Mouse (Mus musculus) left cerebral cortex, postnatal 14 days (tissue): ENCODE results near the gene Mcfd2. TPM values are rescaled to one million over a fixed set of nuclear protein-coding genes. Genes with fewer than 3 reads are reported as not detected.

Experiments used
- DNase-seq, 2 experiments: peaks; one replicate each; pipeline ENCODE4 v3.0.0; 2021 to 2022; ENCODE audit warnings: low spot score in 2 of 2, mixed read lengths in 1 of 2
- intact Hi-C: fragments of 180-260 bp; cut with DNase I; formaldehyde crosslinking; loops from one replicate; pipeline ENCODE4 v1.15.1; 2025
- total RNA-seq, 2 experiments: library from RNA; stranded (reverse); gene quantifications; 2 replicates each; pipeline ENCODE4 v1.2.3; 2021

The Mcfd2 gene
- total RNA-seq, 2 experiments from 2014 or later: 39.1 to 40.3 TPM

DNA sequence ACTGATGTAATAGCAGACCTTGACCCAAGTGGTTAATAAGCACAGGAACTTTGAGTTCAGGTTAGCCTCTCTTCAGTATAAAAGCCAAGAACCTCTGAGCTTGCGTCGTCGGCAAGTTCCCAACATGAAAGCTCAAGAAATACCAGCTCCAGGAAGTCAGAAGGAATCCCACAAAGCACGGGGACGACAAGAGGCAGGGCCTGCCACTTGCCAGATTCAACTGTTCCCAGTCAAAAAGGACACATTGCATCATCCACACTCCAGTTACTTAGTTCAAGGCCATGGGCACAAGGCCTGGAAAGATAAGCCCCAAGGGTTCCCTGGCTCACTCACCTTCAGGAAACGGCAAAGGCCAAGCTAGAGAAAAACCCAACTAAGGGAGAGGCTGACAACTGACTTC is 2.3 kb downstream of the Mcfd2 start:
- intact Hi-C loops: no loop called here

DNA sequence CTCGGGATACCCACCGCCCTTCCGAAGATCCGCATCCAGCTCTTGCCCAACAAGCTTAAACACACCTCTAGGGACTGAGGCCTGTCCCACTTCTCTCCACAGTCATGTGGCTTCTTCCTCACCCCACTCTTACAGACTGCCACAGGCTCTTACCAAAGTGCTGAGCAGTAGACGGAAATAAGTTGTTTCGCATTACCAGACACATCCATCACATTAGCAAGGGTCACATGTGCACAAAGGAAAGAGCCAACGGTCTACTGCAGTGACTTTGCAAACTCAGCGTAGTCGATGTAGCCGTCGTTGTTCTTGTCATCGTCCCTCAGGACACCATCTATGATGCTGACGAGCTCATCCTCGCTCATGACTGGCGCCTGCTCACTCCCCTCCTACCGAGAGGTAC is 10.1 kb downstream of the Mcfd2 start:
- DNase-seq: no peak
- intact Hi-C loops: no loop called here

More for the DNA sequence above, 2.3 kb downstream of the Mcfd2 start:
- DNase-seq: no peak

DNA sequence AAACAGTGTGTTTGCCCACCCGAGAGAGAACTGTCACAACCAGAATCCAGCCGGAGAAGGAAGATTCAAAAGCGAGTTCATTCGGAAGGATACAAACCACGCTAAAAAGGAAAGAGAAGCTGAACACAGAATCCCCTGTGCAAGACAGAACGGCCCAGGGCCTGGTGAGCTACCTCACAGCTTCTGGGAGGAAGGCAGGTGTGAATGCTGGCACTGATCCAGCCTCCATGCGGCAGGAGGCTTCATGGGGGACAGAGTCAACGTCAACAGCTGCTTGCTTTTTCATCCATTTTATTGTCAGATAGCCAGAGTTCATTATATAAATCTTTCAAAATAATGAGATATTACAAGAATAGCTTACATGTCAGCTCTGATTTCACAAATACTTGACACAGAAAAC is 11.4 kb downstream of the Mcfd2 start:
- no peak for DNase-seq
- intact Hi-C loops: no loop called here

DNA sequence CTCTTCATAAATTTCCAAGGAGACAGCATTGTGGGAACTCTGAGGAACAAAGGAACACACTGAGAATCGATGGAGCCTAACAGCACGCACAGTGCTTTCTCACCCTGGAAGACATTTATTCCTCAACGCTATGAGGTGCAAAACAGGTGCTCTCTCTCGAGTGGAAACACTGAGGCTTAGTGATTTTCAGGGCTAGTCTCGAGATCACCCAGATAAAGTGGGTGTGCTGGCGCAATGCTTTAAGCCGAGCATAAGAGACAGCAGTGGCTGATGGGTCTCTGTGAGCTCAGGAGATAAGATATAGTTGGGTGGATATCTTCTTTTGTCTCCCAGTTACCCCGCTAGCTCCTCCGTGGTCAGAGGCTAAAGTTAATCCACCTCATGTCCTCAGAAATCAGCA is 19.6 kb downstream of the Mcfd2 start:
- DNase-seq: no peak
- intact Hi-C loops: loop anchor here (5.0 kb wide), 2 partner anchors 139 to 339 kb away; partner anchors contain the start of gene Socs5

DNA sequence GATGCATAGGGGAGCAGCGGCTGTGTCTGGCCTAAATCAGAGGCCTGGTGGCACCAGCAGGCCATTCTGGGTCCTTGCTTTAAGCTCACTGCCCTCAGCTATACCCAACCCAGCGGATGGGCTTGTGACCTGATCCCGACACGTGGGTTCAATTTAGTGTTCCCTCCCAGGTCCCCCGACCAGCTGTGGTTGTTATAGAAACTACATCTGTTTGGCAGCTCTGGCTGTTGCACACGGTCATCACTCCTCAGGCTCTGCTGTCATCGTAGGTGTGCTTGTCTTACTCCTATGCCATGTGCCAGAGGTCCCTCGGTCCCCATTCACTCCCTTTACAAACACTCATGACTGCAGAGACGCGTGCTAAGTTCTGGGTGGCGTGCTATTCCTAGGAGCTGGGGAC is 27.9 kb downstream of the Mcfd2 start:
- intact Hi-C loops: no loop called here
- DNase-seq: no peak

DNA sequence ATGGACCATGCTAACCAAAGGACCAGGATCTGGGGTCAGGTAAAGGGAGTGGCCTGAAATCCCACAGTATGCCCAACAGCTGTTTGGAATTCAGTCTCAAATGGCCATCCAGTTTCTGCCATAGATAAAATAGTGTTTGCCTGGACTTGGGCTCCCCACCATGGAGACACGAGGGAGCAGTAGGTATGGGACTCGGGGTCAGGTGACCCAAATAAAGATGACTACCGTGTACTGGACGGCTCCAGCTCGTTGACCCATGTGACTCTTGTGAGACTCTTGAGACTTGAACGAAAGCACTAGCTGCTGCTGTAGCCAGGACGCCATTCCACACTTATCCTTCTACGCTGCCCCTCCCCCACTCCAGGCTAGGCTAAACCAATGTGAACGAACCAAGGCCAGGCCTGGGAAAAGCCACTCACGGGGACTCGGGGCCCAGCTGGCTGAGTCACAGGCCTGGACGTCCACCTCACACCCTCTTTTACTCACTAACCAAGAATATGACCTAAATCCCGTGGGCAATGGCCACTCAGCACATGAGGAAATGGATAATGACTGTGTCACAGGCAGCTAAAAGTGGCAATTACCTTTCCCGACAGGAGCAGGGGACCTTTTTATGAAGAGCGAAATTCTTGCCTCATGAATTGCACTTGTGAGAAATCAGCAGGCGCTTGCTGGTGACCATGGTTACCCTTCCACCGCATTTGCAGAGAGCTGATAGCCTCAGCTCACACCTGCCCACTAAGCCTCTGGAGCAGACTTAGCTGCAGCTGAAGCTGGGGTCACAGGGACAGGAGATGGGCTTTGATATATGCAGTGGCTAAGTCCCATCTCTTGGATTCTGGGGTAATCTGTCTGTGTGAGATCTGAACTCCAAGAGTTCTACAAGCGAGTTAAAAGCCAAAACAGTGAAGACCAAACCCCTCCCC is 28.7 kb downstream of the Mcfd2 start:
- intact Hi-C loops: no loop called here
- DNase-seq: peak; percentile 29 to 67

DNA sequence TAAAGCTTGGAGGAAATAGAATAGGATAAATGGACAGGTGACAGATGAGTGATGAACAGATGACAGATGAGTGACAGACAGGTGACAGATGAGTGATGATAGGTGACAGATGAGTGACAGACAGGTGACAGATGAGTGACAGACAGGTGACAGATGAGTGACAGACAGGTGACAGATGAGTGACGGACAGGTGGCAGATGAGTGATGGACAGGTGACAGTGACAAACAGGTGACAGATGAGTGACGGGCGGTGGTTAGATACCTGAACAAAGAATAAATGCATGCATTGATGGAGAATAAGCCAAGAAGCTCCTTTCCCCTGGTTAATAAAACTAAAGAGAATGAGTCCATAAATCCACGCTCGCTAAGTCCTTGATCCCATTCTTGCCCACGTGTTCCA is 30.7 kb downstream of the Mcfd2 start:
- DNase-seq: peak in 1 of 2 experiments; percentile 19
- intact Hi-C loops: no loop called here

DNA sequence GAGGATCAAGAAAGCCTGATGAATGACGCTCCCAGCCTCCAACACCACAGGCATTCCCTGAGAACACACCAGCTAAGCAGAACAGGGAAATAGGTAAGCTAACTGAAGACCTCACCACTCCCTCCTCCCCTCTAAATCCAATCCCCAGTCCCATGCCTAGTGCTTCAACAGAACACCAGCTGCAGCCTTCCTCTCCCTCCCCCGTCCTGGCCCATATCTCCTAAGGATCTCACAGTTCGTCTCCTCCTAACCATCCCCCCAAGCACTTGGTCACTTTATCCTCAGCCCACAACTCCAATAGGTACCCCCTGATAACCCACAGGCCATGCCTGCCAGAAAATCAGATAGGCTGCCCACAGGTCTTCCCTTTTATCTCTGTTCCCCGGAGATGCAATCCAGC is 37.9 kb downstream of the Mcfd2 start:
- intact Hi-C loops: no loop called here
- no peak for DNase-seq

DNA sequence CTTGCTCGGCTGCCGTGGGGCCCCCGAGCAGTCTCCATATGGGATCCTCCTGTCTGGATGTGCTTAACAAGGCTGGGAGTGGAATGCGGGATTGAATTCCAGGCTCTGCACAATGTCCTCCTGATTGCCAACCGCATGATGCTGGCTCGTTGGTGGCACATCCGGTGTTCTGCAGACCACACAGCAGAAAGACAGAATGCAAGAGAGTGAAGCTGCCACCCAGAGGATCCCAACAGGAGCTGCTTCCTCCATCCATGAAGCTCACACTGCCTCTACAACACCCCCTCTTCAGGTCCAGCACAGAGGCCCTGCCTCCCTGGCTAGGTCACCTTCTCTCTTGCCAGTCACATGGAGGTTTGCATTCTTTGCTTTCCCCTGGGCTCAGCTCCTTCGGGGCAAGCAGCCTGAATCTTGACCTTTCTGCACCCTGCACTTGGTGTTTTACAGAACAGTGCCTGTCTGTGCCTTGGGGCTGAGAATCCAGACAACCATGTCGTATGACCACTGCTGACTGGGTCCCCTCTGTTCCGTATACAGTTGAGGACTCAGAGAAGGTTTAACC is 39.6 kb downstream of the Mcfd2 start:
- DNase-seq: peak in 1 of 2 experiments; percentile 22
- intact Hi-C loops: no loop called here

DNA sequence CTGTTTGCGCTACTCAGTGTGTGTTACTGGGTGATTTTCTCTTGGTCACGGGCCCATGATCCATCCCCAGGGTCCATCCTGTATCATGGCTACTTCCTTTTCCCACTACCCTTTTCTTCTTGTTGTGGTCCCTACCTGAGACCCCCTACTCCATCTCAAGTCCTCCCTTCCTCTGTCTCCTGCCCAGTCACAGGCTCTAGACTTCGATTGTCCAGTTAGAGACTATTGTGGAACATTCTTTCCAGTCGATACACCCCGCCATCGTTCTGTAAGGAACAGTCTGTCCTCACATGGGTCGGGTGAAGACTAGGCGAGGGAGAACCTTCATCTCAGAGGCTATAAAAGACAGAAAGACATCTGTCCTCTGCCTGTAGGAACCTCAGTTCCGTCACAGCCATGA is 40.4 kb downstream of the Mcfd2 start:
- intact Hi-C loops: no loop called here
- no peak for DNase-seq

DNA sequence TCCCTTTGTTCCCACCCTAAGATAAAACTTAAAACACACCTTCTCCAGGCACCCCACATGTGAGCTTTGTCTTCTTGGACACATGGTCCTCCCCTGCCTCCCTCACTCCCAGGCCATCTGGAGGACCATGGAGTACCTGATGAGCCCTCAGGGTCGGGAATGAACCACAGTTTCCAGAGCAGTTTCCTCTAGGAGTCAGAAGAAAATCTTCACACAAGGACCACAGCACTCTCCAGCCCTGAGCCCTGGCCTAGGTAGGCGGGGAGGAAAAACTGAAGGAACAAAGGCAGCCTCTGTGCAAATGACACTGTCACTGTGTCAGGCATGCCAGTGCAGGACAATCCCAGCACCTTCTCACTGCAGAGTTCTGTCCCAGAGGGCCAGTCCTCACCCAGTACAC is 41.3 kb downstream of the Mcfd2 start:
- no peak for DNase-seq

DNA sequence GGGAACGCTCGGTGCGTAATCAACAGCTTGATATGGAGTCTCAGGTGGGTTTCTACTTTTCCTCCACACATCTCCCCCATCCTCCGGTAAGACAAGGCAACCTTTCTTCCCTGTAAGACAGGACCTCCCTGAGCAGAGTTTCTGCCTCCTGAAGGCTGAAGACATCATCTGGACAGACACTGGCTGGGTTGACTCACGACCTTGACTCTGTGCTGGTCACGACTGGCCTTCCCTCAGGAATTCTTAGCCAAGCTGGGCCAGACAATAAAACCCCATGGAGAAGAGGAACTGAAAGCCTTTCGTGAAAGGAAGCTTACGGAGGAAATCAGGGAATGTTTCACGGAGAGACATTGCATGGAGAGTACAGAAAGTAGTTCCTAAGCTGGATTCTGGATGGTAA is 46.3 kb downstream of the Mcfd2 start:
- no peak for DNase-seq
- intact Hi-C loops: no loop called here

More for the DNA sequence above, 41.3 kb downstream of the Mcfd2 start:
- intact Hi-C loops: no loop called here

DNA sequence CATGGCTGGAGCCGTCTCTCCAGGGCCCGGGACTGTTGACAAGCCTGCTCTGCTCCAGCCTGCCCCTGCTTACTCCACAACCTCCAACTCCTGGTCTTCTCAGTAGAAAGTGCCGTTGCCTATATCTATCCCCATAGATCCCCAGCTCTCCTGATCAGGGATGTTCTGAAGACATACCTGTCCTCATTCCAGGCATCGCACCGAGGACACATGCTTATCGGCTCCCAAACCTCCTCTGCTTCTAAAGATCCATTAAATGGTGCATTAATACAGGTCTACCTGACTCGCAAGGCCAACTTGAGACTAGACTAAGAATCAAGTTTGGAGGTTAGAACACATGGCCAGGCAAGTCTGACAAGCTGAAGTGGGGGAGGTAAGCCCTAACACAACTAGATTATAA is 51.2 kb downstream of the Mcfd2 start:
- intact Hi-C loops: no loop called here
- DNase-seq: no peak

DNA sequence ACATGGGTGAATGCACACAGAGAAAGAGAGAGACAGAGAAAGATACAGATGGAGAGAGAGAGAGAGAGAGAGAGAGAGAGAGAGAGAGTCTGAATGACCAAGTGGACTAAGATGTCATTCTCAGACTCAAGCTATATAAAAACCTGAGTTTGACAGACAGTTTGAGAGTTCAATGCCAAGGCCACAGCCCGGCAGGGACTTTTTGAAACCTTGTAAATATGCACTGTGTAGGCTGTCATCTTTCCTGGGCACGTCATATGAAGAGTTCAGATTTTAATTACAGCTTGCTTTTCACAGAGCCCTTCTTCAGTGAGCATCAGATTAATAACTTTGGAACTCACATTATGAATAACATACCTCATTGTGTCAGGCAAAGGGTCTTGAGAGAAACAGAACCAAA is 55.2 kb downstream of the Mcfd2 start:
- DNase-seq: no peak
- intact Hi-C loops: no loop called here

DNA sequence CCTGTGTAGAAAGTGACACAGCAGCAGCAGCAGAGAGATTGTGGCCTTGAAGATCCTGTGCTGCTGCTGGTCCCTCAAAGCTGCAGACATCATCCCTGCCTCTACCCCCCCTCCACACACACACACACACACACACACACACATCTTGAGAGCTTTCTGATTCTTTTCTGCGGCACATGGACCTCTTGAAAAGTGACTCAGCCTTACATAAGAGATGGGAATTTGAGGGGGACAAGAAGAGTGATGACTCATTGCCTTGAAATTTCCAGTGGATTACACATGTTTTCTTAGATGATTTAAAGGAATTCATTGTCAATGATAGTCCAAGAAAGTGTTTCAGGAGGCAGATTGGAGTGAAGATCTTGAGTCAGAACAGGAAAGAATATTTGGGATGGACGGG is 58.9 kb downstream of the Mcfd2 start:
- intact Hi-C loops: no loop called here
- DNase-seq: peak in 1 of 2 experiments; percentile 56

Other genes starting within 250 kb of the Mcfd2 start
- 10 to 100 TPM; 16.6 to 16.9 TPM for gene Pigf, start 240.5 kb downstream of the Mcfd2 start, total RNA-seq
- 10 to 100 TPM; 58.6 to 61.3 TPM for gene Cript, start 240.4 kb downstream of the Mcfd2 start, total RNA-seq
- 10 to 100 TPM; 74.9 to 79.7 TPM for gene Socs5, start 158.3 kb downstream of the Mcfd2 start, total RNA-seq
- gene Ttc7, start 17.0 kb upstream of the Mcfd2 start, total RNA-seq: 1 to 10 TPM; 7.2 to 7.4 TPM
- gene Stpg4, start 161.8 kb upstream of the Mcfd2 start, total RNA-seq: not detected
- 1,000 to 10,000 TPM; 2,367 to 2,382 TPM for gene Calm2, start 181.0 kb upstream of the Mcfd2 start, total RNA-seq